Mouse (Mus musculus) natural killer cell, adult 2 months (primary cell): Measurements from ENCODE around the gene Zfp874a.
"Not testable (repeated sequence)": the region's sequence is repeated elsewhere in the genome, so short reads cannot be mapped to it uniquely, and the experiment has no call there.

Experiments used
- DNase-seq, 2 experiments: peaks; one replicate each; pipeline ENCODE4 v3.0.0; 2022; ENCODE audit warnings: low spot score in 2 of 2

The Zfp874a gene

GRCm38 (mm10) chr13:67451172-67452020 lies at the start of gene Zfp874a:
Gene Zfp874a, minus strand, starts transcription at chr13:67451624.
- DNase-seq: peak; percentile 79 to 83

DNA sequence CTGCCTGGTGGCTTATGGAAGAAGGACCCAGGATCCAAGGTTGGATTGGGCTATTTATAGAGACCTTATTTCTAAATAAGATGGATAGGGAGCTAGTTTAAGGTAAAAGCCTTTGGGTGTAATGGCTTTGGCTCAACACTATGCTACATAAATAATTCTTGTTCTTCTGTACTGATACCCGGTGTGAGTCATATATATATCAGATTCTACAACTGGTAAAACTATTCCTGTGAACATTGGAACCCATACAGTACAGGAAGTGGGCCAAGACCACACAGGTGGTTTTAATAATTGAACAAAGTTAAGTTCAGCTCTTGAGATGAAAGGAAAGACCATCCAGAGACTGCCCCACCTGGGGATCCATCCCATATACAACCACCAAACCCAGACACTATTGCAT lies 49.5 kb upstream of the Zfp874a start:
- DNase-seq: no peak

- peak; percentile 66 to 76 for DNase-seq
Observed at GRCm38 (mm10) chr13:67500084-67500719, 48.8 kb upstream of the Zfp874a start, which contains the start of gene Zfp58. Gene Zfp58, minus strand, starts transcription at chr13:67500555.

DNA sequence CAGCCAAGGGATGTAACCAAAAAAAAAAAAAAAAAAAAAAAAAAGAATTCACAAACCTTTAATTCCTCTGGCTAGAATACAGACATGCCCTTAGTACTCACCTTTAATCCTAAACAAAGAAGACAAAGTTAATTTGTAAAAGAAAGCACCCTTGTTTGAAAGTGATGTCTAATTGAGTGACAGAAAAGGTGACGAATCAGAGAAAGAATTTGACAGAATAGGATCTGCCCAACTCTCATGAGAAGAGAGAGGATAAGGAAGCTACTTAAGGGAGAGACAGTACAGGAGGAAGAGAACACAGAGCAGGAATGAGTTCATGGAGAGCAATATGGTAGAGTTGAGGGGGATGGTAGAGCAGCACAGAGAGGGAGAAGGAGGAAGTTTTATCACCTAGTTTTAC lies 44.2 kb upstream of the Zfp874a start:
- no peak for DNase-seq

DNA sequence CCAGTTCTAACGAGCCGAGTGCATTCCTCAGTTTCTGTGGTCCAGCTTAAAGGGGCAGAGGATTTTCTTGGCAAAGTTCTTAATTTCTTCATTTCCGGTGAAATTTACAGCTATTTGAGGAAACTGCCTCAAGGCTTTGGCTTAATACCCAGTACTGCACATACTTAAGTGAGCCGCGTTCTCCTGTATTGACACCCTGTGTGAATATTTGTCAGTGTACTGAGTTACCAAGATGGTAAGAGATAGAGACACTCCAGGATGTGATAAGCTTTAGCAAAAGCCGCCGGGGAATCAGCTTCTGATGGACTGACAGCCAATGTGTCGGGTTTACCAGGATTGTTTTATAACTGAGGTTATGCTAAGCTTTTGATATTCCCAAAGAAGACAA lies 33.0 kb upstream of the Zfp874a start:
- no peak for DNase-seq

DNA sequence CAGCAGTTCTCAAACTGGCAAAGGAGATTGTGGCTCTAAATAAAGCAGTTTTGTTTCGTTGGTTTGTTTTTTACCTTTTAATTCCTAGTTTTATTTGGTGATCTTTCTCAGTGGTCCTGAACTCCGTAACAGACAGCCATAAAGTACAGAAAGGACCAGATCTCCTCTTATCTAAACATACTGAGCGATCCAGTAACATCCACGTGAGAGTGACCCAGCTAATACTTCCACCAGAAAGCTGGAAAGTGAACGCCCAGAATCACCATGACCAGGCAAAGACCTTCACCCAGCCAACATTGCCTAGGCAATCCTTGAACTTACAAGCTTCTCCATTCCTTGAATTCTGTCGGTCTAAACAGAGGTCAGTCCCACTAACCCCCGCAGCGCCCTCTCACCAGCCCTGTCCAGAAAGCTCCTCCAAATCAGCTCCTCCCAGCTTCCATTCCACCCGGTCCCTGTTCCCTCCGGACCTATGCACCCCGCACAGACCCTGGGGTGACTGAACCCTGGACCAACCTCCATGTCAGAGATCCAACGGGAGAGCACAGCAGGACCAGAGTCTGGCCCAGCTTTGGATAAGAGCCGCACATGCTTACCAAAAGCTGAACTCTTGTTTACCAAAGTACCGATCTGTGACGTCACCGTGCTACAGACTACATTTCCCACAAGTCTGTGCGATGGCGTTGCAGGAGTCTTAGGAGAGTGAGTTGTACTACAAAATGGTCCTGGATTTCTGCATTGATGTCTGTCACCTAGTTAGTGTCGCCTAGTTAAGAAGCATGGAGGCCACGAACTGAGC lies 32.4 kb upstream of the Zfp874a start, which contains the start of gene Zfp874b:
Zfp874b (minus strand) TSS at position 634 of the 799 bp plus-strand sequence.
- DNase-seq: peak; percentile 83 to 84

GRCm38 (mm10) chr13:67481528-67481927 lies 30.1 kb upstream of the Zfp874a start:
- no peak for DNase-seq

DNA sequence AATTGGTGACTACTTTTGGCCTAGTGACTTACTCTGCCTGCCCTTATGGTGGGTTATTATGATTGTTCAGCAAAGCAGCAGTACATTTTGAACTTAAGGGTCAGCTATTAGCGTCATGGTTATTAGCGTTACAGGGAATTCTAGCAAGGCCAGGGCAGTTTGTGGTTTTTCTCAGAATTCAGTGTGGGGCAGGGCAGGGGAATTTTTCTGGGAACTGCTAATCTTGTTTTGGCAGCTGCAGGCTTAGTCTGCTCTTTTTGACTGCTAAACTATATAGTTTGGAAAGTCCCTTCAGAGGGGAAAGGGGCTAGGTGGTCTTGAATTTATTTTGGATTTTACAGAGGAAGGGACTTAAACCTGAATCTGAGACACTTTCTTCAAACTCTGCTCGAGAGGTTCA lies 17.9 kb upstream of the Zfp874a start:
- DNase-seq: no peak

DNA sequence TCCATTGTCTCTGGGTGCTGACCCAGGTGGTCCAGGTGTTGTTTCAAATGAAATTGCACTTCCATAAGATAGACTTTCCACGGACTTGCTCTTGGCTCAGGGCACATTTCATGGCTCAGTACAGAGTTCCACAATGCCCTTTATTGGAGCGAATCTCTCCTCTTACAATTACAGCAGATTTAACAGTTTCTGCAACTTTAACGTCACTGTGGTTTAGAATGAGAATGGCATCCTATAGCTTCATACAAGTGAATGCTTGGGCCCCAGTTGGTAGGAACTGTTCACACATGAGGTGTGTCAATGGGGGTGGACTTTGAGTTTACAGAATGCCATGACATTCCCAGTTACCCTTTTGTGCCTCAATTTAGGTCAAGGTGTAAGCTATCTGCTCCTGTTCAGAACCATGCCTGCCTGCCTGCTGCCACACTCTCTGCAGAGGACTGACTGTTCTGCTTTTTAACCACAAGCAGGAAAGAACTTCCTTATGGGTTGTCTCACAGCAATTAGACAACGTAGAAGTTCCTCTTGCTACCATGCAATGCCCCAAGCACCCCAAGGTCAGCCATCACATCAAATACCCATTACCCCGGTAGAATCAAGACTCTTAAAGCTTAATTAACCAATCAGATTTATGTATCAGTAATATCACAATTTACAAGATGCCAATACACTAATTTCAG lies 12.2 kb upstream of the Zfp874a start:
- DNase-seq: peak in 1 of 2 experiments; percentile 11

DNA sequence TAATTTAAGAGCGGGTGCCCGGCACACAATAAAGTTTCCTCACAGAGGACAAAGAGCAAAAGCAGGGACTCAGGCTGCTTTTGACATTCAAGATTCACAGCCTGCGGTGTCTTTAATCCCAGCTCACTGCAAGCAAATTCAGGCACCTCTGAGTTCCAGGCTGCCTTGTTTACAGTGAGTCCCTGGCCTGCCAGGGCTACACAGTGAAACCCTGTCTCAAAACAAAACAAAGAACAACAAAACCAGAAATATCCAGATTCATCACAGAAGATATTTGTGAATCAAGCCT lies 541 bp upstream of the Zfp874a start:
- DNase-seq: no peak

DNA sequence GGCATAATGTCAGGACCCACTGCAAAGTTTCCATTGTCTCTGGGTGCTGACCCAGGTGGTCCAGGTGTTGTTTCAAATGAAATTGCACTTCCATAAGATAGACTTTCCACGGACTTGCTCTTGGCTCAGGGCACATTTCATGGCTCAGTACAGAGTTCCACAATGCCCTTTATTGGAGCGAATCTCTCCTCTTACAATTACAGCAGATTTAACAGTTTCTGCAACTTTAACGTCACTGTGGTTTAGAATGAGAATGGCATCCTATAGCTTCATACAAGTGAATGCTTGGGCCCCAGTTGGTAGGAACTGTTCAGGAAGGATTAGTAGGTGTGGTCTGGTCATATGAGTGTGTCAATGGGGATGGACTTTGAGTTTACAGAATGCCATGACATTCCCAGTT lies 14.3 kb downstream of the Zfp874a start:
- not testable (repeated sequence) for DNase-seq

GRCm38 (mm10) chr13:67428116-67428515 lies 23.3 kb downstream of the Zfp874a start:
- DNase-seq: no peak

- not testable (repeated sequence) for DNase-seq
Observed at GRCm38 (mm10) chr13:67425699-67426098, 25.7 kb downstream of the Zfp874a start.

- DNase-seq: not testable (repeated sequence)
Observed at GRCm38 (mm10) chr13:67422532-67422931, 28.9 kb downstream of the Zfp874a start.

DNA sequence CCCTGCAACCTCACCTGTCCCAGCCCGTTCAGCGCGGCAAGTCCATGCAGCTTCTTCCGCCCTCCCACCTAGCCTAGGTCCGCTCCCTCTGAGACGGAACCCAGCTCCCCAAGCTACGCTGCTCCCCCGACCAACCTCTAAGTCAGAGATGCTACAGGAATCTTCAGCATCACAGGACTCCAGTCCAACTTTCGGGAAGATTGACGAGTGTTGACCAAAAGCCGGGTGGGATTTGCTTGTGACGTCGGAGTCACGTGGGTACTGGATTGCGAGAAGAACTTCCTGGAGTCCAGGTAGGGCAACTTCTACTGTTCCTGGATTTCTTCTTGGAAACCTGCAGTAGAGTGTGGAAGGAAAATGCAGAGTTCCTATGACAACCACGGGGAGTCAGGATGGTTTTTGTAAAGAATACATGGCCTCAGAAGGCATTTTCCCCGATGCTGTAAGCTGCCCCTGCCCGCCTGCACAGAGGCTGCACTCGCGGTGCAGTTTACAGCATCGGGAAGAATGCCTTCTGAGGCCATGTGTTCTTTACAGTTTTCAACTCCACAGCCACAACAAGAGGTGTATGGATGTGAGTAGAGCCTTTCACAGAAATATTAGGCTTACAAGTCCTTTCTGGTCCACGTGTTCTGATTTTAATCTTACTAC lies 30.1 kb downstream of the Zfp874a start, which contains the start of gene Zfp459:
Zfp459 (minus strand) TSS at position 212 of the 651 bp plus-strand sequence.
- peak; percentile 14 to 28 for DNase-seq

DNA sequence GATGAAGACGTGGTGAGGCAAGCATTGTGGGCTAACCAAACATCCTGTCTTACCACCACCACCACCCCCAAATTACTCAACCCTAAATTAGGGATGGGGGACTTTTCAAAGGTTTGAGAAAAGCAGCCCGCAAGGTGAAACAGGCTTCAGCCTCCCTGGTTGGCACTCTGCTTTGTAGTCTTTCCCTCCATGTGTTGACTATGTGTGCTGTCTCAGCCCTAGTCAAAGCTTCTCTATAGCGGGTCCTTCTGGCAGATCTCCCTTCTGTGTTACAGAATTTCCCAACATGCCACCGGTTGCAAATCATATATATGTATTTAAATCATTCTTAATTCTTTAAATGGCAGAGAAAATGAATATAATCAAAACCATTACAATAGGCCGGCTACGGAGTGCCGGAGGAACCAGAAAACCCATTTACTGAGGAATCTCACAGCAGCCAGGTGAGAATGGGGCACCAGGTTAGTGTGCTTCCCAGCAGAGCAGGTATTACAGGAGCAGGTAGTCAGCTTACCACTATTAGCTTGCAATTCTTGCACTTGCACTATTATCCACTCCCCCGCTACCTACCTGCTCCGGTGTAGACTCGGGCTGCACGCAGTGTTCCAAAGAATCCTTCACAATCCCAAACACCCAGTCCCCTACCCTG lies 30.7 kb downstream of the Zfp874a start:
- DNase-seq: no peak

GRCm38 (mm10) chr13:67416811-67417210 lies 34.6 kb downstream of the Zfp874a start:
- DNase-seq: no peak

DNA sequence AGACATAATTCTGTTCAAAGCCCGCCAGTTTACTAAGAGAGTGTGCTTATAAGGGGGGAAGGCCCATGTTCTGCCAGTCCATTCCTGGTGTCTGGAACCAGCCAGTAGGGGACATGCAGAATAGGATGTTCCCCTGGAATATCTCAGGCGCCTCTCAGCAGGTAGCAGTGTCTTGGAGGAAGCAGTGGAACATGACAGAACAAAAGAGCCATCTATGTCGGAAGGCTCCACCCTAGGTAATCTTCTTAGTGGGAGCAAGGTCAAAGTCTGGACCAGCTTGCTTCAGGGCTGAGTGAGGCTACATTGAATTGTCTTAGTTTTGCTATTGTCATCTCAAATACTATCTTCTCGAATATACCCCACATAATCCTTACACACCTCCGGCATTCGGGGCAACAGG lies 35.7 kb downstream of the Zfp874a start:
- no peak for DNase-seq

DNA sequence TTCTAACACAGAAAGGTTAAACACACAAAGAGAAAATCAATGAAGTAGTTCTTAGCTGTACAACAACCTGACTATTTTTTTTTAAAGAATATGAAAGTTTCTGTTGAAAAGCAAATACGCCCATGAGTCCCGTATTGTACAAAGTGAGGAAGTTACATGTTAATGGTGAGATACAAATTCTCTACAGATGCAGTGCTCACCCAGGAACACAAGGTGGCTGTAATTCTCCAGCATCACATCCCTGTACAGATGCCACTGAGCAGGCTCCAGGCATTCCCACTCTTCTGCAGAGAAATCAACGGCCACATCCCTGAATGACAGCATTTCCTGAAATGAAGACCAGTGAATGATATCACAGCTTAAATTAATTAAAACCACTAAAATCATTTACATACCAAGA lies 37.8 kb downstream of the Zfp874a start:
- not testable (repeated sequence) for DNase-seq

- DNase-seq: peak; percentile 76 to 77
Observed at GRCm38 (mm10) chr13:67399183-67399903, 52.1 kb downstream of the Zfp874a start, which contains the start of gene Zfp429. Gene Zfp429, minus strand, starts transcription at chr13:67399819.
